Mouse (Mus musculus) stomach, postnatal 0 days (tissue): Measurements from ENCODE around the gene Habp4. TPM values are rescaled to one million over a fixed set of nuclear protein-coding genes. Genes with fewer than 3 reads are reported as not detected.

Source experiments
- ATAC-seq: fragments of 200-750 bp; cut with Nextera tagmentation; 2 replicates; pipeline ENCODE4 v1.8.0; 2017; ENCODE audit not compliant: low FRiP score, low TSS enrichment
- DNase-seq: peaks from one replicate; pipeline ENCODE4 v3.0.0-alpha.2; 2016; ENCODE audit warnings: low spot score
- H3K27ac ChIP-seq: fragments of 300-500 bp; sonication (generic); replicated peaks from 2 replicates; pipeline ENCODE4 v1.5.1; 2014; ENCODE audit warnings: mild to moderate bottlenecking, control low read depth
- H3K27me3 ChIP-seq: fragments of 300-500 bp; sonication (generic); 2 replicates; pipeline ENCODE4 v1.6.1; 2014; ENCODE audit warnings: low read length; ENCODE audit not compliant: control insufficient read depth, insufficient read depth
- H3K36me3 ChIP-seq: fragments of 300-500 bp; sonication (generic); 2 replicates; pipeline ENCODE4 v1.6.1; 2014; ENCODE audit warnings: low read length, mixed read lengths; ENCODE audit not compliant: control insufficient read depth, insufficient read depth
- H3K4me1 ChIP-seq: fragments of 300-500 bp; sonication (generic); replicated peaks from 2 replicates; pipeline ENCODE4 v1.6.1; 2014; ENCODE audit warnings: antibody characterized with exemption; ENCODE audit not compliant: control insufficient read depth, insufficient read depth
- H3K4me2 ChIP-seq: fragments of 300-500 bp; sonication (generic); replicated peaks from 2 replicates; pipeline ENCODE4 v1.6.1; 2014; ENCODE audit warnings: low read depth, mild to moderate bottlenecking, control low read depth, moderate library complexity
- H3K4me3 ChIP-seq: fragments of 300-500 bp; sonication (generic); 2 replicates; pipeline ENCODE4 v1.5.1; 2014; ENCODE audit warnings: low read depth, low read length, control low read depth
- H3K9ac ChIP-seq: fragments of 300-500 bp; sonication (generic); 2 replicates; pipeline ENCODE4 v1.6.1; 2014; ENCODE audit warnings: mild to moderate bottlenecking, low read length, control low read depth, mixed read lengths
- H3K9me3 ChIP-seq: fragments of 300-500 bp; sonication (generic); 2 replicates; pipeline ENCODE4 v1.6.1; 2016; ENCODE audit warnings: low read length; ENCODE audit not compliant: control insufficient read depth
- CTCF ChIP-seq: IDR thresholded peaks from 2 replicates; pipeline ENCODE4 v1.5.1; 2016; ENCODE audit warnings: antibody characterized with exemption, low read depth, mild to moderate bottlenecking, moderate library complexity
- EP300 ChIP-seq: optimal IDR thresholded peaks from 2 replicates; pipeline ENCODE3; 2016; ENCODE audit warnings: antibody characterized with exemption
- WGBS: fragments of 180-500 bp; shearing (Covaris S2); extraction: QIAGEN DNeasy Blood & Tissue Kit; methylation state at CpG from one replicate; pipeline ENCODE4 v1.1.7; 2014; 5-methylcytosine and 5-hydroxymethylcytosine counted together
- polyA plus RNA-seq: library from polyadenylated mRNA; unstranded; fragments of >200 nt; fragmentation: Nextera tagmentation; extraction: Ambion mirVana; gene quantifications from 2 replicates; pipeline ENCODE4 v1.2.1, GENCODE M21; 2015

Gene Habp4
- 11.9 and 13.2 TPM in 2 replicates for polyA plus RNA-seq

GRCm38 (mm10) chr13:64161548-64161915, at the start of gene Habp4:
Gene Habp4 (plus strand): TSS chr13:64161824.
- H3K27me3 ChIP-seq, result no peaks in the 10 kb centered on the region
- WGBS, result 0% methylated on average over 24 of the region's 31 CpGs
- DNase-seq (peak; percentile 99), ATAC-seq (peak; percentile 100)
- no peak for TF ChIP-seq CTCF
- no peak for TF ChIP-seq EP300
- peak within 1 kb of the TSS; percentile 96 for H3K4me2 ChIP-seq
- no peaks in the 10 kb centered on the region for H3K9me3 ChIP-seq
- H3K27ac ChIP-seq, result peak within 1 kb of the TSS; percentile 92
- no peaks in the 10 kb centered on the region for H3K36me3 ChIP-seq
- H3K4me1 ChIP-seq, result peaks cover 4% of the 10 kb centered on the region; the same call in 1 of the 2 replicates
- peak within 1 kb of the TSS; percentile 81 for H3K4me3 ChIP-seq
- peak within 1 kb of the TSS; percentile 86 for H3K9ac ChIP-seq

- no peak for ATAC-seq
- H3K27ac ChIP-seq, result no peak overlapping the region
- no peaks in the 10 kb centered on the region for H3K27me3 ChIP-seq
- no peak for TF ChIP-seq EP300
- peak; percentile 58 for TF ChIP-seq CTCF
- no peaks in the 10 kb centered on the region for H3K36me3 ChIP-seq
- H3K4me1 ChIP-seq, result no peaks in the 10 kb centered on the region
- WGBS, result 63% methylated on average over 2 of the region's 2 CpGs
- H3K9me3 ChIP-seq, result no peaks in the 10 kb centered on the region
- no peak overlapping the region for H3K9ac ChIP-seq
- H3K4me3 ChIP-seq, result no peak overlapping the region
- H3K4me2 ChIP-seq, result no peak overlapping the region
- DNase-seq, result no peak
These were observed 44.2 kb upstream of the Habp4 start for GRCm38 (mm10) chr13:64117442-64117841.

- Histone ChIP-seq H3K4me2 (no peak overlapping the region), H3K27me3 (no peaks in the 10 kb centered on the region), H3K27ac (no peak overlapping the region), H3K4me1 (no peaks in the 10 kb centered on the region), H3K36me3 (no peaks in the 10 kb centered on the region), H3K4me3 (no peak overlapping the region), H3K9me3 (no peaks in the 10 kb centered on the region), H3K9ac (no peak overlapping the region)
- 61% methylated on average over 4 of the region's 4 CpGs for WGBS
- TF ChIP-seq EP300 (no peak), CTCF (no peak)
- ATAC-seq (no peak), DNase-seq (no peak)
These were observed 40.9 kb upstream of the Habp4 start for GRCm38 (mm10) chr13:64120760-64121159.

- no peak overlapping the region for H3K9ac ChIP-seq
- DNase-seq (no peak), ATAC-seq (peak; percentile 81)
- H3K4me1 ChIP-seq, result no peaks in the 10 kb centered on the region
- H3K9me3 ChIP-seq, result no peaks in the 10 kb centered on the region
- H3K4me2 ChIP-seq, result no peak overlapping the region
- H3K4me3 ChIP-seq, result no peak overlapping the region
- TF ChIP-seq EP300 (no peak), CTCF (no peak)
- no peak overlapping the region for H3K27ac ChIP-seq
- H3K36me3 ChIP-seq, result no peaks in the 10 kb centered on the region
- WGBS, result 37% methylated on average over 6 of the region's 6 CpGs
- H3K27me3 ChIP-seq, result no peaks in the 10 kb centered on the region
These were observed 38.0 kb upstream of the Habp4 start for GRCm38 (mm10) chr13:64123491-64124188.

GRCm38 (mm10) chr13:64124886-64125285, 36.7 kb upstream of the Habp4 start:
- Histone ChIP-seq H3K9me3 (no peaks in the 10 kb centered on the region), H3K9ac (no peak overlapping the region), H3K27ac (no peak overlapping the region), H3K4me3 (no peak overlapping the region), H3K36me3 (no peaks in the 10 kb centered on the region), H3K4me2 (no peak overlapping the region), H3K27me3 (no peaks in the 10 kb centered on the region), H3K4me1 (no peaks in the 10 kb centered on the region)
- TF ChIP-seq EP300 (no peak), CTCF (no peak)
- DNase-seq (no peak), ATAC-seq (no peak)
- WGBS, result 94% methylated on average over 6 of the region's 6 CpGs

- DNase-seq, result no peak
These were observed 35.3 kb upstream of the Habp4 start for GRCm38 (mm10) chr13:64126316-64126715.

More at GRCm38 (mm10) chr13:64126316-64126715, 35.3 kb upstream of the Habp4 start:
- no peak for ATAC-seq
- WGBS, result 56% methylated on average over 4 of the region's 4 CpGs
- Histone ChIP-seq H3K9ac (no peak overlapping the region), H3K4me2 (no peak overlapping the region), H3K4me3 (no peak overlapping the region), H3K9me3 (no peaks in the 10 kb centered on the region), H3K4me1 (no peaks in the 10 kb centered on the region), H3K27me3 (no peaks in the 10 kb centered on the region), H3K36me3 (no peaks in the 10 kb centered on the region; the same call in 1 of the 2 replicates), H3K27ac (no peak overlapping the region)
- no peak for TF ChIP-seq EP300
- no peak for TF ChIP-seq CTCF
